In genomic region chr10:121641272-121642053, GRCm38 (mm10) we compare ENCODE assay signal across 9 mouse cellular contexts. TPM values are rescaled to one million over a fixed set of nuclear protein-coding genes. Genes with fewer than 3 reads are reported as not detected.
DNase-seq lines count a peak whose midpoint lies in the region; ATAC-seq and TF ChIP-seq lines count a peak whose summit lies in the region.
"Had no signal": no experiment of that assay in that cellular context is flagged by ENCODE, and none has a peak within 500 bp of the region (broad histone marks: within the 10 kb centered on the region; RNA-seq: fewer than 3 reads in every experiment).

Gene D930020B18Rik (plus strand): TSS chr10:121641588.

- H3K4me2 ChIP-seq in heart, embryonic 15.5 days = peak within 1 kb of the TSS; percentile 88
- H3K4me2 ChIP-seq in limb, embryonic 12.5 days = peak within 1 kb of the TSS; percentile 98
- peak within 1 kb of the TSS; percentile 97 for H3K4me2 ChIP-seq in midbrain, embryonic 12.5 days (replicated peaks)

- no peaks in the 10 kb centered on the region for H3K9me3 ChIP-seq in heart, embryonic 15.5 days (replicated peaks)
- H3K9me3 ChIP-seq in limb, embryonic 12.5 days = no peaks in the 10 kb centered on the region
- no peaks in the 10 kb centered on the region for H3K9me3 ChIP-seq in midbrain, embryonic 12.5 days

- no peak for TF ChIP-seq POLR2A in testis, adult 2 months (IDR thresholded peaks at IDR 0.05; ENCODE audit: control insufficient read depth, low read depth, low read length)

- H3K36me3 ChIP-seq in testis, adult 2 months (ENCODE audit: control insufficient read depth, insufficient read depth, low read length) = no peaks in the 10 kb centered on the region
- H3K36me3 ChIP-seq in heart, embryonic 15.5 days = no peaks in the 10 kb centered on the region
- H3K36me3 ChIP-seq in limb, embryonic 12.5 days = no peaks in the 10 kb centered on the region
- H3K36me3 ChIP-seq in midbrain, embryonic 12.5 days = no peaks in the 10 kb centered on the region

- H3K27ac ChIP-seq in testis, adult 2 months (ENCODE audit: control insufficient read depth, insufficient read depth, low read depth, low read length) = no peak within 1 kb of the TSS
- H3K27ac ChIP-seq in heart, embryonic 15.5 days = no peak within 1 kb of the TSS
- H3K27ac ChIP-seq in limb, embryonic 12.5 days = 0 out of 2 replicates have a peak within 1 kb of the TSS, but pooled peaks have one; percentile 23
- H3K27ac ChIP-seq in midbrain, embryonic 12.5 days (replicated peaks) = no peak within 1 kb of the TSS

- intact Hi-C loops in left cerebral cortex, postnatal 4 days (cut with DNase I) = loop anchor here (2.0 kb wide), 1 partner anchor 413 kb away; no protein-coding TSS in a partner anchor

- ATAC-seq in heart, embryonic 15.5 days (replicated peaks; ENCODE audit: insufficient number of reproducible peaks, insufficient read depth, low FRiP score, low read depth) = no peak
- peak; percentile 65; the same call in 1 of the 2 replicates for ATAC-seq in limb, embryonic 12.5 days (ENCODE audit: insufficient number of reproducible peaks, insufficient read depth, low FRiP score, low TSS enrichment, low read depth)
- peak; percentile 64 for ATAC-seq in midbrain, embryonic 12.5 days (ENCODE audit: low FRiP score, low read depth)

- TF ChIP-seq CTCF in testis, adult 2 months (IDR thresholded peaks at IDR 0.05; ENCODE audit: control insufficient read depth, insufficient read depth, insufficient replicate concordance, low read depth, low read length) = no peak

- under 1% methylated on average over 69 of the region's 69 CpGs for WGBS in heart, embryonic 15.5 days
- under 1% methylated on average over 69 of the region's 69 CpGs for WGBS in limb, embryonic 12.5 days
- under 1% methylated on average over 69 of the region's 69 CpGs for WGBS in midbrain, embryonic 12.5 days

- DNase-seq in testis, postnatal 14 days (ENCODE audit: low spot score) = no peak
- DNase-seq in cerebellum, adult 8-10 months = peak; percentile 16
- DNase-seq in yolk sac, embryonic 10.5 days (ENCODE audit: low spot score) = peak; percentile 53
- DNase-seq in left cerebral cortex, postnatal 4 days = no peak

- H3K27me3 ChIP-seq in testis, adult 2 months (ENCODE audit: control insufficient read depth, insufficient read depth, low read length) = peaks cover 4% of the 10 kb centered on the region
- H3K27me3 ChIP-seq in heart, embryonic 15.5 days = peaks cover 34% of the 10 kb centered on the region
- peaks cover 29% of the 10 kb centered on the region for H3K27me3 ChIP-seq in limb, embryonic 12.5 days
- H3K27me3 ChIP-seq in midbrain, embryonic 12.5 days = peaks cover 44% of the 10 kb centered on the region

- H3K4me1 ChIP-seq in testis, adult 2 months (ENCODE audit: control insufficient read depth, insufficient read depth, low read length) = peaks cover 7% of the 10 kb centered on the region
- H3K4me1 ChIP-seq in heart, embryonic 15.5 days (replicated peaks) = peaks cover 14% of the 10 kb centered on the region
- H3K4me1 ChIP-seq in limb, embryonic 12.5 days (replicated peaks) = peaks cover 15% of the 10 kb centered on the region
- peaks cover 18% of the 10 kb centered on the region for H3K4me1 ChIP-seq in midbrain, embryonic 12.5 days

- H3K9ac ChIP-seq in heart, embryonic 15.5 days = peak within 1 kb of the TSS; percentile 25
- H3K9ac ChIP-seq in limb, embryonic 12.5 days (replicated peaks) = peak within 1 kb of the TSS; percentile 60
- peak within 1 kb of the TSS; percentile 53 for H3K9ac ChIP-seq in midbrain, embryonic 12.5 days (replicated peaks)

- peak within 1 kb of the TSS; percentile 81 for H3K4me3 ChIP-seq in testis, adult 2 months (ENCODE audit: control insufficient read depth, low read depth, low read length)
- peak within 1 kb of the TSS; percentile 49 for H3K4me3 ChIP-seq in heart, embryonic 15.5 days
- peak within 1 kb of the TSS; percentile 60 for H3K4me3 ChIP-seq in limb, embryonic 12.5 days (replicated peaks)
- peak within 1 kb of the TSS; percentile 56 for H3K4me3 ChIP-seq in midbrain, embryonic 12.5 days

RNA-seq across cellular contexts. Expression of gene D930020B18Rik, which starts in this region (rescaled TPM):
- 2.3 and 2.8 TPM in 2 replicates for polyA plus RNA-seq in testis, adult 2 months (2012; rRNA removed)
- polyA plus RNA-seq in heart, embryonic 15.5 days (2015; fragmentation: Nextera tagmentation; extraction: Ambion mirVana) = 0.09 and 0.19 TPM in 2 replicates
- polyA plus RNA-seq in limb, embryonic 12.5 days (2016; fragmentation: Nextera tagmentation; extraction: Ambion mirVana) = 1.8 and 2.0 TPM in 2 replicates
- 0.12 TPM in 1 of 2 replicates, not detected in the other for polyA plus RNA-seq in midbrain, embryonic 12.5 days (2016; fragmentation: Nextera tagmentation; extraction: Ambion mirVana)
- under 1 TPM; 0.32 to 0.93 TPM for total RNA-seq in left cerebral cortex, postnatal 4 days (2021)
- total RNA-seq: heart, postnatal 36 days had no signal

Comparison
In these comparisons a context has a peak if more than half of its experiments do, and no peak if none do; other contexts are left out.
1. Peak in ATAC-seq, H3K4me3 ChIP-seq, H3K9ac ChIP-seq and H3K4me2 ChIP-seq in midbrain, embryonic 12.5 days; RNA of the gene not detected or under 1 TPM.
2. DNase-seq: peak in cerebellum, adult 8-10 months (single experiment) and yolk sac, embryonic 10.5 days (single experiment); none in testis, postnatal 14 days (single experiment) and left cerebral cortex, postnatal 4 days (single experiment).
3. Peak in every context shown above with its lines, with median percentiles within 50 percentile points of each other: H3K4me3 ChIP-seq, H3K4me2 ChIP-seq and H3K9ac ChIP-seq.